Mouse (Mus musculus) embryonic facial prominence, embryonic 10.5 days (tissue): ENCODE results near the gene Slc18a3. TPM values are rescaled to one million over a fixed set of nuclear protein-coding genes. Genes with fewer than 3 reads are reported as not detected.

Experiments used
- DNase-seq: peaks from one replicate; pipeline ENCODE4 v3.0.0-alpha.2; 2017; ENCODE audit warnings: low spot score
- H3K27ac ChIP-seq: fragments of 300-500 bp; sonication (generic); replicated peaks from 2 replicates; pipeline ENCODE4 v1.5.1; 2016; ENCODE audit warnings: mild to moderate bottlenecking
- H3K27me3 ChIP-seq: fragments of 300-500 bp; sonication (generic); replicated peaks from 2 replicates; pipeline ENCODE4 v1.6.1; 2016; ENCODE audit warnings: low read depth, mild to moderate bottlenecking; ENCODE audit not compliant: poor library complexity, severe bottlenecking
- H3K36me3 ChIP-seq: fragments of 300-500 bp; sonication (generic); replicated peaks from 2 replicates; pipeline ENCODE4 v1.6.1; 2016; ENCODE audit warnings: mild to moderate bottlenecking, moderate library complexity
- H3K4me1 ChIP-seq: fragments of 300-500 bp; sonication (generic); 2 replicates; pipeline ENCODE4 v1.6.1; 2016
- H3K4me3 ChIP-seq: fragments of 300-500 bp; sonication (generic); 2 replicates; pipeline ENCODE4 v1.5.1; 2016; ENCODE audit warnings: mild to moderate bottlenecking, moderate library complexity
- H3K9me3 ChIP-seq: fragments of 300-500 bp; sonication (generic); 2 replicates; pipeline ENCODE4 v1.6.1; 2016; ENCODE audit warnings: mild to moderate bottlenecking
- WGBS: fragments of 180-500 bp; shearing (Covaris S2); methylation state at CpG from one replicate; pipeline ENCODE4 v1.1.7; 2016; 5-methylcytosine and 5-hydroxymethylcytosine counted together
- polyA plus RNA-seq: library from polyadenylated mRNA; unstranded; fragments of >200 nt; fragmentation: Nextera tagmentation; extraction: Ambion mirVana; gene quantifications from 2 replicates; pipeline ENCODE4 v1.2.1, GENCODE M21; 2016

The Slc18a3 gene
- polyA plus RNA-seq, result 0.45 and 2.2 TPM in 2 replicates

DNA sequence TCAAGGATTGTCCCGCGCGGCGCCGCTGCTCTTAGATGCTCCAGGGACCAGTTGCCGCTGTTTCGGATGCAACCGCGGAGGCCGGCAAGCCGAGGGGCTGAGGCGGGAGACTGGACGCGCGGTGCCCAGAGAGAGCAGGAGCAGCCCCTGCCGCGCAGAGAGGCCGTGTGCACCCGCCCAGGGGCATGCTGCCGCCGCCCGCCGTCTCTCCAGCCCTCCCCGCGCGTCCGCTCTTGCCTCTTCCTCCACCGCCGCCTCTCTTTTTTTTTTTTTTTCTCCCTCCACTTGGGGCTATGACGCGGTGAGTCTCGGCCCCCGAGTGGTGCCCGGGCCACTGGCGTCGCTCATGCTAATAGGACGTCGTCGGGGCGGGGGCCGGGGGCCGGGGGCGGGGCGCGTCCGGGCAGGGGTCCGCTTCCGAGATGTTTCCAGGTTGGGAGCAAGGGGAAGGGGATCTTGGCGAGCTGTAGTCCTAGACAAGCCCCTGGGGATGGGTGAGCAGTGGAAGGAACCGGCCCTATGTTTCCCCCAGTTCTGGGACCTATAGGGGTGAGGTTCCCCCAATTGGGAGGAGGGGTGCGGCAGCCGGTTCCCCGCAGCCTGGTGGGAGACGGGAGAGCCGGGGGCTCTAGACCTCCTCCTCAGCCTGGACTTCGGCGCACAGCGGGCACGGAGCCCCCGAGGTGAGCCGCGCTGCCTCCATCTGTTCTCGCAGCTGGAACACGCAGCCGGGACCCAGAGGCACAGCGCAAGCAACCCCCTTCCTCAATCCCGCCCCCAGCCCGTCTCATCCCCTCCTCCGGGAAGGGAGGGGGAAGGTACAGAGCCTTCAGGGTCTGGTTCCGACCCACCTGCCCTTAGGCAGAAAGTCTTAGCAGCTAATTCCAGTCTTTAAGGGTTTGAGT, at the start of gene Slc18a3:
Gene Slc18a3 (minus strand): TSS at position 250 of the 905 bp plus-strand sequence.
- DNase-seq, result peak; percentile 56
- H3K27me3 ChIP-seq, result peaks cover 91% of the 10 kb centered on the region
- 1% methylated on average over 68 of the region's 70 CpGs for WGBS
- H3K27ac ChIP-seq, result no peak within 1 kb of the TSS
- H3K4me1 ChIP-seq, result peaks cover 36% of the 10 kb centered on the region
- H3K9me3 ChIP-seq, result no peaks in the 10 kb centered on the region
- peak within 1 kb of the TSS; percentile 55 for H3K4me3 ChIP-seq
- no peaks in the 10 kb centered on the region for H3K36me3 ChIP-seq

DNA sequence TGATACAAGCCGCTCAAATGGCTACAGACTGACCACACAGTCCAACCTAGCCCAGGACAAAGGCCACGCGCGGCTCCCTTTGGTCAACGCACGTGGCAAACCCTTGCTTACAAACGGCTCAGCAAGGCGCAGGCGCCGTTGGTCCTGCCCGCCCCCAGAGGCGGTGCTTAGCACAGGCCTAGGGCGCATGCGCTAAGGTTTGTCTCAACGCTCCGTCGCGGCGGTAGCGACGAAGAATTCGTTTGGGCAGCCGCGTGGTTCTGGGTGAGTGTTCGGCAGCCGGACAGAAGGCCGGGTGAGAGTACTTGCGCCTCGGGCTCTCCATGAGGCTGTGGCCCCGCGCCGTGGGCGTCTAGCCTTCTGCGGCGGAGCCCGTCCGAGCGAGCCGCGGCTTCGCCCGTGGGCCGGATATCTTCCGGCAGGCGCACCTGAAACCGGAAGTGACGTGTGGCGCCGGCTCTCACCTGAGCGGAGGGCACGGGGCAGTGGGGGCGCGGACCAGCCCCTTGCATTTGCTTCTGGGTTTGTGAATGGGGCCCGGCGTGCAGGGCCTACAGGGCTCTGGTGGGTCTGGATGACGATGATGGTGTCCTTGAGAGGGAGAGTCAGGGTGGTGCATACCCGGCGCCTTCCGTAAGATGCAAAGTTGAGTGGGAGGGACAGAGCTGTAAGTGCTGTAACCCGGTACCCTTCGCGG, 48.8 kb upstream of the Slc18a3 start, which contains the start of gene Ercc6:
Gene Ercc6 (plus strand): TSS at position 186 of the 697 bp plus-strand sequence.
- Histone ChIP-seq H3K27ac (peak within 1 kb of the TSS; percentile 90), H3K27me3 (0 out of 2 replicates have a peak, but pooled peaks cover 2% of the 10 kb centered on the region), H3K36me3 (peaks cover 25% of the 10 kb centered on the region), H3K9me3 (no peaks in the 10 kb centered on the region), H3K4me3 (peak within 1 kb of the TSS; percentile 85), H3K4me1 (peaks cover 18% of the 10 kb centered on the region)
- under 1% methylated on average over 62 of the region's 62 CpGs for WGBS
- peak; percentile 95 for DNase-seq

DNA sequence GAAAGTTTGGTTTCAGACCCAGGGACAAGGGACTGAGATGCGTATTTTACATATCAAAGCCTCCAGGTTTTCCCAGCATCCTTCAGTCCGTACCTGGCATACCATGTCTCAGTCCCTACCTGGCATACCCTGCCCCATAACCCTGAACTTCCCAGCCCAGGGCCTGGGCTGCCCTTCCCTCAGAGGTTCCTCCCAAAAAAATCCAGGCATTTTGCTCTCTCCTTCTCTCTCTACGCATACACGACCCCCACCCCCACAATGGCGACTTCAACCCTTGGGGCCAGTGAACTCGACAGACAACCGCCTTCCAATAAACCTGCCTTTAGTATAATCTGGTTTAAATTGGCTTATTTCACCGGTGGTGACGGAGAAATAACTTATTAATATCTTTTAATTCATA, 48.3 kb upstream of the Slc18a3 start:
- peaks cover 19% of the 10 kb centered on the region for H3K36me3 ChIP-seq
- no peaks in the 10 kb centered on the region for H3K9me3 ChIP-seq
- peaks cover 18% of the 10 kb centered on the region for H3K4me1 ChIP-seq
- DNase-seq, result no peak
- peak overlapping the region; percentile 85 for H3K4me3 ChIP-seq
- peak overlapping the region; percentile 90 for H3K27ac ChIP-seq
- H3K27me3 ChIP-seq, result 0 out of 2 replicates have a peak, but pooled peaks cover 2% of the 10 kb centered on the region
- WGBS, result 44% methylated on average over 9 of the region's 9 CpGs

DNA sequence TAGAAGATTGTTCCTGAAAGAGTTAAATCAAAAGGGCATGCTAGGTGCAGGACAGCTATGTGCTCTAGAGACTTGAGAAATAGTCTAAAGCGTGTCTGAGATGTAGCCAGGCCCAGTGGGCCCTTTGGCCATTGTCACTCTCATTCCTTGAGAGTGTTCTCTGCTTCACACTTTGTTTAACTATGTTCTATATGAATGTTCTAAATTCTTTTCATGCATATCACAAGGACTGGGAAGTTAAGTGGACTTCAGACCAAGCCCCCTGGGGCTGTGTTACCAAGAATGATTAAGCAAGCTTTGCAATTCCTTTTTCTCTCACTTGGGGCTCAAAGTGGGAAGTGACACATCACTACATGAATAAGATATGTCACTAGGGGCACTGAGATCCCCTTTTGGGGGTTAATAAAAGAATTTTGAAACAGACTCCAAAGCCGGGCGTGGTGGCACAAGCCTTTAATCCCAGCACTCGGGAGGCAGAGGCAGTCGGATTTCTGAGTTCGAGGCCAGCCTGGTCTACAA, 44.9 kb upstream of the Slc18a3 start:
- no peak for DNase-seq
- H3K9me3 ChIP-seq, result no peaks in the 10 kb centered on the region
- WGBS, result 88% methylated on average over 6 of the region's 6 CpGs
- H3K27ac ChIP-seq, result no peak overlapping the region
- no peak overlapping the region for H3K4me3 ChIP-seq
- H3K36me3 ChIP-seq, result no peaks in the 10 kb centered on the region
- H3K4me1 ChIP-seq, result peaks cover 15% of the 10 kb centered on the region
- H3K27me3 ChIP-seq, result 0 out of 2 replicates have a peak, but pooled peaks cover 2% of the 10 kb centered on the region

DNA sequence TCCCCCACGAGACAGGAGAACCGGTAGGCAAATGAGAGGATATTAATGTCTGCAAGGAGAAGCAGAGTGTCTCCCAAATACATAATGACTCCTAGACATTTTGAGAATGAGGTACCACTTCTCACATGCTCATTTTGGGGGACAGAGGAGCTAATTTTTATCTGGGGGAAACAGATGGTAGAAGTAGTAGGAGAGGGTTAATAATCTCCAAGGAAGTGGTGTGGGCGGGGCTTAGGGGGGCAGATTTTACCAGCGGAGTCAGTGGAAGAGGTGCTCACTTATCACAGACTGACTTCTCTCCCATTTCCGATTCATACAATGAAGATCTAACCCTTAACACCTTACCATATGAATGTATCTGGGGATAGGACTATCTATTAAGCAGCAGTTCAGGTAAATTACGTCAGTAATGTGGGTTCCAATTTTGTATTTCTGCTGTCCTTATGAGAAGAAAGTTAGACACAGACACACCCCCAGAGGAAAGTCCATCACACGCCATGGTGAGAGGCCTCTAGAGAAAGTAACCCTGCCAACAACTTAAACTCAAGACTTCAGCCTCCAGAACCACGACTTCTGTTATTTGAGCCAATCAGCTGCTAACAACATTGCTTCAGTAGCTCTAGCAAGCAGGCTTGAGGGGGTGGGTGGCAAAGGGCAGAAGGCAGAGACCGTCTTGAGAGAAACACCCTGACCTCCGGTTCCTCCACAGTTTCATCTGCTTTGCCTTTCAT, 43.6 kb upstream of the Slc18a3 start:
- Histone ChIP-seq H3K27ac (no peak overlapping the region), H3K4me1 (peaks cover 5% of the 10 kb centered on the region; the same call in 1 of the 2 replicates), H3K9me3 (no peaks in the 10 kb centered on the region), H3K27me3 (0 out of 2 replicates have a peak, but pooled peaks cover 2% of the 10 kb centered on the region), H3K36me3 (no peaks in the 10 kb centered on the region), H3K4me3 (no peak overlapping the region)
- DNase-seq, result no peak
- WGBS, result 69% methylated on average over 10 of the region's 10 CpGs

DNA sequence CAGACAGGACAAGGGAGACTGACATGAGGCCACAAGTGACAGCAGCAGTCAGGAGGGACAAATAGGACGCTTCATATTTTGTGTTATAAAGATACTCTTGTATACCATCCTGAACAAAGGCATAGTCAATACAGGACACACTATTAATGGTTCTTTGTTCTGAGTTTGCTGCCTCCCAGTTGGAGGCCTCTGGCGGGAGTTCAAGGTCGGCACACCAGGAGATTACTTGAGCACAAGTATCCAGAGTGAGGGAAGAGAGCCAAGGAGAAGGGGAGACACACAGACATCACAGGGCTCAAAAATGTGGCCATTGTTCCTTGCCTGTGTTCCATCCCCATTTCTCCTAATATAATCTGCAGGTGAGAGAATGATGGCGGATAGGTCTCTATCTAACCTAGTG, 42.6 kb upstream of the Slc18a3 start:
- 0 out of 2 replicates have a peak, but pooled peaks cover 2% of the 10 kb centered on the region for H3K27me3 ChIP-seq
- DNase-seq, result no peak
- no peak overlapping the region for H3K4me3 ChIP-seq
- WGBS, result 84% methylated on average over 4 of the region's 4 CpGs
- H3K4me1 ChIP-seq, result no peaks in the 10 kb centered on the region
- no peaks in the 10 kb centered on the region for H3K9me3 ChIP-seq
- H3K27ac ChIP-seq, result no peak overlapping the region
- no peaks in the 10 kb centered on the region for H3K36me3 ChIP-seq

DNA sequence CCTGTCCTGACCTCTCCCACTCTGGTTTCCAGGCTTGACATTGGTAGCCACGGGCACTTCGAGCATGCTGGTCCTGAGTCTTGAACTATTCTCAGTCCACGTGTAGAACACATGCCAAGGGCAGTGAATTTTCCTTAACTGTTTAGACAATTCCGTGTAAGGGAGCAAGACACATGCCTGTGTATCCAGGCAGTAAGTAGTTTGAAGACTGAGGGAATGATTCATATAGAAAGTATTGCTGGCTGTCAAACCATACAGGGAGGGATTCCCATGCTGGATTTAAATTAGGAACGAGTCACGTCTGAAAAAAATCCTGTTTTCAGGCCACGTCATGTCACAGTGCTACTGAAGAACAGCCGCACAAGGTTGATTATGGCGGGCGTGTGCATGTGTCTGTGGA, 41.7 kb upstream of the Slc18a3 start:
- no peak overlapping the region for H3K27ac ChIP-seq
- no peak for DNase-seq
- H3K36me3 ChIP-seq, result no peaks in the 10 kb centered on the region
- H3K9me3 ChIP-seq, result no peaks in the 10 kb centered on the region
- no peaks in the 10 kb centered on the region for H3K4me1 ChIP-seq
- 89% methylated on average over 10 of the region's 10 CpGs for WGBS
- no peaks in the 10 kb centered on the region for H3K27me3 ChIP-seq
- H3K4me3 ChIP-seq, result no peak overlapping the region

DNA sequence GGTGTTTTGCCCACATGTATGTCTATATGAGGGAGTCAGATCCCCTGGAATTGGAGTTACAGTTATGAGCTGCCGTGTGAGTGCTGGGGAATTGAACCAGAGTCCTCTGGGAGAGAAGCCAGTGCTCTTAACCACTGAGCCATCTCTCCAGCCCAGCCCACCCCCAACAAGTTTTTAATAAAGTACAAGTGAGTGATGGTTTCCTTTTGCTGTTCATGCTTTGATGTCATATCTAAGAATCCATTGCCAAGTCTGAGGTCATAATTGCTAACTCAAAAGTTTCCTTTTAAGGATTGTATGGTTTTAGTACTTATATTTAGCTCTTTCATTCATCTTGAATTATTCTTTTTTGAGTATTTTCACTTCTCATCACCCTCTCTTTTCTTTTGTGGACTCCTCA, 39.2 kb upstream of the Slc18a3 start:
- H3K27ac ChIP-seq, result no peak overlapping the region
- H3K36me3 ChIP-seq, result no peaks in the 10 kb centered on the region
- no peaks in the 10 kb centered on the region for H3K27me3 ChIP-seq
- no peaks in the 10 kb centered on the region for H3K4me1 ChIP-seq
- WGBS, result 96% methylated on average over 1 of the region's 1 CpGs
- no peaks in the 10 kb centered on the region for H3K9me3 ChIP-seq
- no peak for DNase-seq
- no peak overlapping the region for H3K4me3 ChIP-seq

DNA sequence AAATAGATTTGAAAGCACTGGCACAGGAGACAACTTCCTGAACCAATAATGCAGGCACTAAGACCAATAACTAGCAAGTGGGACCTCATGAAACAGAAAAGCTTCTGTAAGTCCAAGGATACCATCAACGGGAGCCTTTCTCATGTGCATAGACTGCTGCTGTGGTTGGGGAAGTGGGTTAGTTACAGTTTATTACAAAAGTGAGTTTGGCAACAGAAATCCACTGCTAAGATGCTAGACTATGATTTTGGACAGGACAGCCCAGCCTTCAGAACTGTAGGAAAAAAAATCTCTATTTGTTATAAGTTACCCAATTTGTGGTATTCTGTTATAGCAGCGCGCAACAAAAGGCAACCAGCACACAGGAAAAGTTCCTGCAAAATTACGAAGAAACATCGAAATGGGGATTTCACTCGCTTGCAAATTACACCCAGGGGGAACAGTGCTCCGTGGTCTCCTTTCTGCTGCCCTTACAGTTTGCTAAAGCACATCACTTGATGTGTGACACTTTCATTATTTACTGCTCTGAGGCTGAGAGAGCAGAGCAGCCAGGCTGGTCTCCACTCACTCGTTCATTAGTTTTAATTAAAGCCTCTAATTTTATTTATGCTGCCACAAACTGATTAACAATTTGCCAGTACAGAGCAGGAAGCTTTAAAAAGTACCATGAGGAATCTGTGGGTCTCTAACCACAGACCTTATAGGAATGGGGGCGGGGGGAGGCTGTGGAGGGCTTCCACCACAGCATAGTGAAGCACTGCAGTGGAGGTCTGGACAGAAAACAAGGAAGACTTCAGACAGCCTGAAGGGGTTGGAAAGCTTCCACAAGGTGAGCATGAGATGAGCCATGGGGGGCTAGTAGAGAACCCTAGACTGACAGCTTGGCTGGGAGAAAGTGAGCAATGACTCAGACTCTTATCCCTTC, 38.4 kb upstream of the Slc18a3 start:
- Histone ChIP-seq H3K27me3 (no peaks in the 10 kb centered on the region), H3K4me3 (no peak overlapping the region), H3K27ac (no peak overlapping the region), H3K4me1 (no peaks in the 10 kb centered on the region), H3K36me3 (no peaks in the 10 kb centered on the region), H3K9me3 (no peaks in the 10 kb centered on the region)
- no peak for DNase-seq
- 80% methylated on average over 9 of the region's 9 CpGs for WGBS

DNA sequence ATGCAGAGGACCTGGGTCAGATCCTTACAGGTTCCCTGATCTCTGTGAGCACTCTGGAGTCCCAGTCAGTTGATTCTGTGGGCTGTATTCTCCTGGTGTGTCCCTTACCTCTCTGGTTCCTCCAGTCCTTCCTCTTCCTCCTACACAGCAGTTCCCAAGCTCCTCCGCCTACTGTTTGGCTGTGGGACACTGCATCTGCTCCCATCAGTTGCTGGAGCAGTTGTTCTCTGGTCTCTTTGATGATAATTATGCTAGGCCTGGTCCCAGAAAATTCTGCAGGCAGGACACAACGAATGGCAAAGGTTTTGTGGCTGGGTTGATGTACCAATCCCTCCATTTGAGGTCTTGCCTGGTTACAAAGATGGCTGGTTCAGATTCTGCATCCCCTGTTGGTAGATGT, 36.7 kb upstream of the Slc18a3 start:
- Histone ChIP-seq H3K36me3 (no peaks in the 10 kb centered on the region), H3K27me3 (no peaks in the 10 kb centered on the region), H3K4me1 (no peaks in the 10 kb centered on the region), H3K4me3 (no peak overlapping the region), H3K9me3 (no peaks in the 10 kb centered on the region), H3K27ac (no peak overlapping the region)
- 77% methylated on average over 2 of the region's 2 CpGs for WGBS
- no peak for DNase-seq

DNA sequence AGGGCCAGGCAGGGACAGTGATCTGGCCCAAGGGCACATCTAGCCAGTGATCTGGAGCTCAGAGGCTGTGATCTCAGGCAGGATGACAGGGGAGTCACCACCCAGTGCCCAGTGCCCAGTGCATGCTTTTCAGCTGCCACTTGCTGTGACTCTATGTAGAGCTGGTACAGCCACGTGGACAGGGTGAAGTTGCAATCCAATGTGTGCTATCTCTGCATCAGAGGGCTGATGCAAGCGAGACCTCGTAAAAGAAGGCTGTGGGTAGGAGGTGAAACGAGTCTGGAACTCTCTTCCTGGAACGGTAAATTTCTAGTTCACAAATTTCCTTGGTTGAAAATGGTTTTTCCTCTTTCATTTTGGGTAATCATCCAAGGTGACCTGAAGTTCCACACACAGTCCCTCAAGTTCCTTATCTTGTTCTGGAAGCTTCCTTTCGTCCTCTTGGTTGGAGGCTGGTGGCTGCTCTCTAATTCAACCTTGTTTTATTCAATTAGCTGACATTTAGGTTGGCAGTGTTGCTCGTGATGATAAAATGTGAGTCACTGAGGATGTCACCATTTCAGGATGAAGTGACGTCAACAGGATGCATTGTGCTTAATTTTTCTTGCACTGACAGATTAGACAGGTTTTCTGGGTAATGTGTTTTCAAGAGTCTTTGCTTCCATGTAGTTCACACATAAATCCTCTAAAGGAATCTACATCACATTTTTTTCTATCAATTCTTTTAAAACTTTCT, 31.6 kb upstream of the Slc18a3 start:
- no peaks in the 10 kb centered on the region for H3K36me3 ChIP-seq
- 79% methylated on average over 8 of the region's 8 CpGs for WGBS

More for the DNA sequence above, 31.6 kb upstream of the Slc18a3 start:
- Histone ChIP-seq H3K9me3 (no peaks in the 10 kb centered on the region), H3K27me3 (peaks cover 14% of the 10 kb centered on the region), H3K27ac (no peak overlapping the region), H3K4me1 (no peaks in the 10 kb centered on the region), H3K4me3 (no peak overlapping the region)
- no peak for DNase-seq
